Mouse (Mus musculus): ENCODE results near the gene Rapgef5. TPM values are rescaled to one million over a fixed set of nuclear protein-coding genes. Genes with fewer than 3 reads are reported as not detected.

Rapgef5 gene
- total RNA-seq, 2 experiments from 2014 or later, result 129 to 141 TPM

- intact Hi-C loops (cut with DNase I), result no loop called here
- DNase-seq (ENCODE audit: low spot score in 2 of 2), result no peak
Measured at GRCm38 (mm10) chr12:117742487-117742886, 226.2 kb downstream of the Rapgef5 start.

- intact Hi-C loops (cut with DNase I), result no loop called here
- no peak for DNase-seq (ENCODE audit: low spot score in 2 of 2)
Measured at GRCm38 (mm10) chr12:117744580-117745483, 228.6 kb downstream of the Rapgef5 start.

- no peak for DNase-seq (ENCODE audit: low spot score in 2 of 2)
- intact Hi-C loops (cut with DNase I), result no loop called here
Measured at GRCm38 (mm10) chr12:117746611-117747010, 230.3 kb downstream of the Rapgef5 start.

- DNase-seq (ENCODE audit: low spot score in 2 of 2), result no peak
- intact Hi-C loops (cut with DNase I), result no loop called here
Measured at GRCm38 (mm10) chr12:117751045-117751444, 234.8 kb downstream of the Rapgef5 start.

- no peak for DNase-seq (ENCODE audit: low spot score in 2 of 2)
- intact Hi-C loops (cut with DNase I), result no loop called here
Measured at GRCm38 (mm10) chr12:117751520-117752383, 235.5 kb downstream of the Rapgef5 start.

GRCm38 (mm10) chr12:117756010-117756409 lies 239.7 kb downstream of the Rapgef5 start:
- intact Hi-C loops (cut with DNase I), result no loop called here
- no peak for DNase-seq (ENCODE audit: low spot score in 2 of 2)

- DNase-seq (ENCODE audit: low spot score in 2 of 2), result no peak
- intact Hi-C loops (cut with DNase I), result loop anchor here (5.0 kb wide), 1 partner anchor 173 kb away; no protein-coding TSS in a partner anchor
Measured at GRCm38 (mm10) chr12:117760373-117760772, 244.1 kb downstream of the Rapgef5 start.

GRCm38 (mm10) chr12:117760846-117761245 lies 244.6 kb downstream of the Rapgef5 start:
- no peak for DNase-seq (ENCODE audit: low spot score in 2 of 2)
- intact Hi-C loops (cut with DNase I), result loop anchor here (5.0 kb wide), 1 partner anchor 174 kb away; no protein-coding TSS in a partner anchor

GRCm38 (mm10) chr12:117761698-117762097 lies 245.4 kb downstream of the Rapgef5 start:
- DNase-seq (ENCODE audit: low spot score in 2 of 2), result peak; percentile 66 to 71
- intact Hi-C loops (cut with DNase I), result loop anchor here (5.0 kb wide), 1 partner anchor 174 kb away; no protein-coding TSS in a partner anchor

- intact Hi-C loops (cut with DNase I), result loop anchor here (5.0 kb wide), 1 partner anchor 176 kb away; no protein-coding TSS in a partner anchor
- DNase-seq (ENCODE audit: low spot score in 2 of 2), result no peak
Measured at GRCm38 (mm10) chr12:117763247-117763646, 247.0 kb downstream of the Rapgef5 start.

GRCm38 (mm10) chr12:117764839-117765238 lies 248.6 kb downstream of the Rapgef5 start:
- DNase-seq (ENCODE audit: low spot score in 2 of 2), result peak; percentile 85 to 94
- intact Hi-C loops (cut with DNase I), result loop anchor here (5.0 kb wide), 2 partner anchors 178 to 378 kb away; no protein-coding TSS in a partner anchor

- DNase-seq (ENCODE audit: low spot score in 2 of 2), result peak; percentile 78 to 88
- intact Hi-C loops (cut with DNase I), result loop anchor here (5.0 kb wide), 1 partner anchor 382 kb away; no protein-coding TSS in a partner anchor
Measured at GRCm38 (mm10) chr12:117769113-117769512, 252.8 kb downstream of the Rapgef5 start.

- DNase-seq (ENCODE audit: low spot score in 2 of 2), result no peak
- intact Hi-C loops (cut with DNase I), result loop anchor here (1.0 to 5.0 kb wide), 2 partner anchors 82 to 367 kb away; no protein-coding TSS in a partner anchor
Measured at GRCm38 (mm10) chr12:117770211-117770610, 253.9 kb downstream of the Rapgef5 start.

GRCm38 (mm10) chr12:117771156-117771555 lies 254.9 kb downstream of the Rapgef5 start:
- intact Hi-C loops (cut with DNase I), result loop anchor here (5.0 kb wide), 1 partner anchor 81 kb away; no protein-coding TSS in a partner anchor

GRCm38 (mm10) chr12:117772638-117773037 lies 256.4 kb downstream of the Rapgef5 start:
- intact Hi-C loops (cut with DNase I), result loop anchor here (5.0 kb wide), 1 partner anchor 80 kb away; no protein-coding TSS in a partner anchor
- DNase-seq (ENCODE audit: low spot score in 2 of 2), result peak; percentile 79 to 81

More at GRCm38 (mm10) chr12:117771156-117771555, 254.9 kb downstream of the Rapgef5 start:
- DNase-seq (ENCODE audit: low spot score in 2 of 2), result no peak

GRCm38 (mm10) chr12:117776841-117777240 lies 260.6 kb downstream of the Rapgef5 start:
- no peak for DNase-seq (ENCODE audit: low spot score in 2 of 2)
- intact Hi-C loops (cut with DNase I), result no loop called here

- intact Hi-C loops (cut with DNase I), result no loop called here
Measured at GRCm38 (mm10) chr12:117781360-117781759, 265.1 kb downstream of the Rapgef5 start.

GRCm38 (mm10) chr12:117783426-117783825 lies 267.1 kb downstream of the Rapgef5 start:
- DNase-seq (ENCODE audit: low spot score in 2 of 2), result no peak
- intact Hi-C loops (cut with DNase I), result no loop called here

More at GRCm38 (mm10) chr12:117781360-117781759, 265.1 kb downstream of the Rapgef5 start:
- DNase-seq (ENCODE audit: low spot score in 2 of 2), result no peak

- no peak for DNase-seq (ENCODE audit: low spot score in 2 of 2)
- intact Hi-C loops (cut with DNase I), result no loop called here
Measured at GRCm38 (mm10) chr12:117786621-117787020, 270.3 kb downstream of the Rapgef5 start.
